Mouse (Mus musculus) brain, adult 2 months (tissue): ENCODE data around the gene Klhl25.
"Not testable (repeated sequence)": the region's sequence is repeated elsewhere in the genome, so short reads cannot be mapped to it uniquely, and the experiment has no call there.

Experiments
- DNase-seq: peaks from one replicate; pipeline ENCODE4 v3.0.0; 2011; ENCODE audit warnings: low read depth, low spot score

Gene Klhl25

GRCm38 (mm10) chr7:75845936-75846335 lies 2.2 kb upstream of the Klhl25 start:
- DNase-seq: no peak

- no peak for DNase-seq
Measured at GRCm38 (mm10) chr7:75846942-75847341, 1.2 kb upstream of the Klhl25 start.

DNA sequence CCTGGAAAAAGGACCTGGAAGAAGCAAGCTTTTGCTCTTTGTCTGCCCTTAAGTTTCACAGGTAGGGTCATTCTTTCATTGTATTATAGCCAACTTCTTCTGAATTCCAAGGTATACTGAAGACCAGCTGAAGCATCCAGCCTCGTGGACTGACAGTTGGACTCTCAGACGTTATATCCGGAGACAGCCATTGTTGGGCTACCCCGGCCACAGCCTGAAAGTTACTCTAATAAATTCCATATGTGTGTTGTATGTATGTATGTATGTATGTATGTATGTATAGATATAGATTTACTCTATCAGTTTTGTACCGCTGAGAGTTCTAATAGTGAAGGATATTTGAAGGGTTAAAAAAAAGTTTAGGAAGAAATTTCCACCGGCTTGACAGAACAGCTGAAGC lies 621 bp upstream of the Klhl25 start:
- no peak for DNase-seq

DNA sequence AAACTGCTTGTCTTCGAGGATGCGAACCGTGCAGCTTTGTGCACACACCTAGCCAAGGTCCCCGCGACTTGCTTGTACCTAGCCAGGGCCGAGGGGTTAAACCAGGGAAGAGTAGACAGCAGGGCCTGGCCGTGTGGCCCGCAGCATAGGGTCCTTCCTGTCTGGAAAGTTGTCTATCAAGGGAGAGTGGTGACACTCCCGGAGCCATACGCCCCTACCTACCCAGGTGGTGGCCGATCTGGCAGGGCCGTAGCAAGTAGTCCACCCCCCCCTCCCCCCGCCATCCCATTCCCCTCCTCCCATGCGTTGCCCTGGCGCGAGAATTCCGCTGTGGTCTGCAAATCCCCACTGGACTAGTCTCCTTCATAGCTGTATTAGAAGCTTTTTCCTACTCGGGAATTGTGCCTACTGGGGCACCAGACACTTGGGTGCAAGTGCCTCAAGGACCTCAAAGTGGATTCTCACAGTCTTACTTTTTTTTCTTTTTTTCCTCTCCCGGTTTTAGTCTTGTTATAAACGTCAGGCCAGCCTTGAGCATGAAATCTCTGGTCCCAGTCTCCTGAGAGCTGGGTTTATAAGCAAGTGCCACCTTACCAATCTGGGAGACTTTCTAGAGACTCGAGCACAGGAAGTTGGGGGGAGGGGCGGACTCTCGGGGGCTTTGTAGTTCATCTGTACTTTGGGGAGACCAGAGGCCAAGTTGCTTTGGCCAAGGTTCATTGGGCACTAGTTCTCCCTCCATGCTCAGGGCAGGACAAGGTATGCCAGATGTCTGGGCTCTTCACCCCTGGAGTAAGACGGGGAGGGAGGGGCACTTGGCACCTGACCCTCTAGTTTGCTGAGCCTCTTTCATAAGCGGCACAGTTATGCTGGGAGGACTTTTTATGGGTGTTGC lies 913 bp downstream of the Klhl25 start:
- DNase-seq: peak; percentile 9

- not testable (repeated sequence) for DNase-seq
Measured at GRCm38 (mm10) chr7:75850396-75850795, 2.3 kb downstream of the Klhl25 start.

DNA sequence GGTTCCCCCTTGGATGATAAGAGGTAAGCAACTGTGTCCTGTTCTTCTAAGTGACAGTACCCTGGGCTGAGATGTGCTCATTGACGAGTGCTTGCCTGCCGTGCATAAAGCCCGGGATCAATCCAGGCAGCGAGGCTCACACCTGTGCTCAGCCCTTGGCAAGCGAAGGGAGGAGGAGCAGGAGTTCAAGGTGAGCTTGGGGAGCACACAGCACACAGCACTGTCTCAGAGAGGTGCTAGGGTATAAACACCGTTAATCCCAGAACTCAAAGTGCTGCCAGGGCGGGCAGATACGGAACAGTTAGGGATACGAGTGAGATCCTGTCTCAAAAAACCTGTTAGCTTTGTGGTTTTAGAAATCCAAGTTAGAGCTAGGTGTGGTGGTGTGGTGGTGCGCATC lies 3.2 kb downstream of the Klhl25 start:
- DNase-seq: no peak

DNA sequence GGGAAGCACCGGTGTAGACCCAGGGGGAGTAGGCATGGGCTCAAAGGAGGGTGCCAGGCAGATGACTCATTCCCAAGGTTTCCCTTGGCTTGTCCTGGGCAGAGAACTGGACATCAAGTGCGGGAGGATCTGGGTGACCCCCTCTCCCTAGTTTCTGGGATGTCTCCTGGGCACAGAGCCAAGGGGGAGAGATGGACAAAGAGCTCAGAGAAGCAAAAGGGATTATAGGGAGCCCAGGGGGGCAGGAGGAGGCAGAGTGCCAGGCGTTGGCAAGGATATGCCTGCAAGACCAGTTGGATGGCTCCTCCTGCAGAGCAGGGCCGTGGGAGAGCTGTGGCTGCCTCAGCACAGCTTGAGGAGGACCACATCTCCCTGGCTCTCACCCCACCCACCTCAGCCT lies 4.3 kb downstream of the Klhl25 start:
- DNase-seq: peak; percentile 60

DNA sequence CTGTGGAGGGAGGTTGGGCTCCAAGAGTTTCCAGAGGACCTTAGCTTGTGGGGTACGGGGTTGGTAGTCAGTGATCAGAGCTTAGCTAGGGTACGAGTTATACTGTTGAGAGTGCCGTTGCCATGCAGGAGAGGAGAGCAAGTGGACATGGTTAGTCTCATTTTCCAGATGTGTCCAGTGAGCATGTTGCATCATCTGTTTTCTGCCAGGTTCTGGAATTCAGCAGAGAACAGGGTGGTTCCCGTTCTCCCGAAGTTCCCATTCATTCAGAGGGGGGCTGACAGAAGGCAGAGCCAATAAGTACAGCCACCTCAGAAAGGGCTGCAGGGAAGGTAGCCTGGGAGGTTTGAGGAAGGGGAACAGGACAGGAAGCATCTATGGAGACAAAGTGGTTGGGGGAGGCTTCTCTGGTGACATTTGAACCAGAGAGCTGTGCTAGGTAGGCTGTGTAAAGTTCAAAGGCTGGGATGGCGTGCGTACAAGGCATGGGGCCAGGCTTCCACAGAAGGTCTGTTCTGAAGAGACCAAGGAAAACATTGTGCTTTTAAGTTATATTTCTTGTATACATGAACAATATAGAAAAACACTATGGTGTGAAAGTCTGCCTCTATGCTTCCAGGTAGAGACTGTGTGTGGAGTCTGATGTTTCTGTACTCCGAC lies 5.2 kb downstream of the Klhl25 start:
- DNase-seq: no peak

DNA sequence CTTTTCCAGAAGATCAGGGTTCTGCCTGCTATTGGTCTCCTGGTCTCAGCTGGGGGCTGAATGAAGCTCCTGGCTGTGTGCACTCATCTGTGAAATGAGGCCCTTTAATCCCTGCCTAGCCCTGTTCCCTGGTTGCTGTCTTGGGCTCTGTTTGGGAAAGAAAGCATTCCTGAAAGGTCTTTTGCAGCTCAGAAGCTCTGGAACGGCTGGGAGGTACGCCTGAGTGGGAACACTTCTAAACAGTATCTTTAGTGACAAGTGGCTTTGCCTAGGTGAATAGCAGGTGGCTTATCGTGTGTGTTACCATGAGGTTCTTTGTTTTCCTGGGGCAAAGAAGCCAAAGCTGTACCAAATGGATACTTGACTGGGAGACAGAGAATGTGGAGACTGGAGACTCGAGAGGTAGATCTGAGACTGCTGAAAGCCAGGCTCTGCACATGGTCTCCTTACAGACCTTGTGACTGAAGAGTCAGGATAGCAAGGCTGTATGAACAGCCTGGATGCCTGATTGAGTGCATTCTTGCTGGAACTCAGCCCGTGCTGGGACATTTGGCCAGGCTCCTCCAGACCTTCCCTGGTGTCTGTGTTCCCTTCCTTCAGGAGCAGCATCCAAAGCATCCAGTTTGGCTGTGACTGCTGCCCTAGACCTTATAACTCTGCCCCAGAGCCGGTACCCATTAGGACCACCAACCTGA lies 6.3 kb downstream of the Klhl25 start:
- peak; percentile 87 for DNase-seq

DNA sequence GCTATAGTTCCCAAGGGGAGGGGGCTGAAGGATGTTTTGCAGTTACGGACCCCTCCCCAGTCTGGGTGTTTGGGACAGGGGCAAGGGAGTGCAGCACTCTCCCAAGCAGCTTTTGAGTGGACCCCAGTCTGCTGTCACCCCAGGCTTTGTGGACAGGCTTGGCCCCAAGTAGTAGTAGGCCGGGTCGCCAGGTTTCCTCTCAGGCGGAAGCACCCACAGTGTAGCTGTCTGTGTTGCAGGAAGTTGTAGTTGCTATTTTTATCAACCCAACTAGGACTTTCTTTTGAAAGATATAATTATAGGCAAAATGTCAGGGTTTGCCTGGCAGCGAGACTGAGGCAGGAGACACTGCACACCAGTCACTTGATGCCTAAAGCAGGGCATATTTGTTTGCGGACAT lies 6.9 kb downstream of the Klhl25 start:
- DNase-seq: peak; percentile 60

GRCm38 (mm10) chr7:75856259-75856658 lies 8.1 kb downstream of the Klhl25 start:
- DNase-seq: no peak

DNA sequence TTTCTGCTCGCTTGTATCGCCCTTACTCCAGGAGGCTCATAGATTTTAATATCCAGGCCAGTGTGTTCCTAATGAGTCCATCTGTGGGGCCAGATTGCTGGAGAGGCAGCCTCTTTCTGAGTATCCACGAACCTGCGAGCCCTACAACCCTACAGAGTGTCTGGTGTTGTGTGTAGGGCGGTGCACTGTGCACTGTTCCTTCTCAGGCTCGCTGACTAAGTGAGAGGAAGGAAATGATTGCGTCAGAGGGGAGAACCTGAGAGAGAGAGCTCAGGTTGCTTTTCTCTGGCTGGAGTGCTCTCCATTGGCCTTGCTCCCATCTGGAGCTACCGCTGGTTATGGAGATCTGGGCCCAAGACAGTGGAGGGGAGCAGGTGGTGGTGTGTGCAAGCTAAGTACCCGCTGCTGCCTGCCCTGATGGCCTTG lies 11.7 kb downstream of the Klhl25 start:
- peak; percentile 83 for DNase-seq

- peak; percentile 31 for DNase-seq
Measured at GRCm38 (mm10) chr7:75861638-75862426, 13.7 kb downstream of the Klhl25 start.

- not testable (repeated sequence) for DNase-seq
Measured at GRCm38 (mm10) chr7:75862427-75862781, 14.3 kb downstream of the Klhl25 start.

GRCm38 (mm10) chr7:75863248-75863911 lies 15.3 kb downstream of the Klhl25 start:
- peak; percentile 32 for DNase-seq

GRCm38 (mm10) chr7:75865026-75865425 lies 16.9 kb downstream of the Klhl25 start:
- DNase-seq: no peak

DNA sequence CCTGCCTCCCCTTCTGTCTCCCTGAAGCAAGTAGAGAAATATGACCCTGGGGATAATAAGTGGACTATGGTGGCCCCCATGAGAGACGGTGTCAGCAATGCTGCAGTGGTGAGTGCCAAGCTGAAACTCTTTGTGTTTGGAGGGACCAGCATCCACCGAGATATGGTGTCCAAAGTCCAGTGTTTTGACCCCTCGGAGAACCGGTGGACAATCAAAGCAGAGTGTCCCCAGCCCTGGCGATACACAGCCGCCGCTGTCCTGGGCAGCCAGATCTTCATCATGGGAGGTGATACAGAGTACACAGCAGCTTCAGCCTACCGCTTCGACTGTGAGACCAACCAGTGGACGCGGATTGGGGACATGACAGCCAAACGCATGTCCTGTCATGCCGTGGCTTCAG lies 18.4 kb downstream of the Klhl25 start:
- DNase-seq: no peak

GRCm38 (mm10) chr7:75868687-75869086 lies 20.6 kb downstream of the Klhl25 start:
- no peak for DNase-seq

GRCm38 (mm10) chr7:75870551-75870950 lies 22.4 kb downstream of the Klhl25 start:
- DNase-seq: no peak

DNA sequence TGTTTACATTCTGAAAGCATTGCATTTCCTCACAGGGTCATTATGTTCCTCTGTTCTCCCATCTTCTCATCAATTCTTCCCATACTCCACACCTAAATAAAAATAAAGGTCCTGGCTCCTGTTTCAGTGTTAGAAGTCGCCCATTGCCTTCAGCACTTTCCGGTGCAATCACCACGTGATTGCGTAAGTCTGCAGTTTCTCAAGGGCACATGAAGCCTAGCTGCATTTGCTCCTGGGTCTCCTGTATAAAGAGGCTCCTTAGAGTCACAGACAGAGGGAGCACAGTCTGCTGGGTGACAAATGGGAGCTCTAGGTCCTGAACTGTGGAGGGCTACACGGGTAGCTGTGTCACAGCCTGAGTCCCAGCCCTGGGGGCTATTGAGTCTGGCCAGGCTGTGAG lies 24.1 kb downstream of the Klhl25 start:
- DNase-seq: peak; percentile 10

DNA sequence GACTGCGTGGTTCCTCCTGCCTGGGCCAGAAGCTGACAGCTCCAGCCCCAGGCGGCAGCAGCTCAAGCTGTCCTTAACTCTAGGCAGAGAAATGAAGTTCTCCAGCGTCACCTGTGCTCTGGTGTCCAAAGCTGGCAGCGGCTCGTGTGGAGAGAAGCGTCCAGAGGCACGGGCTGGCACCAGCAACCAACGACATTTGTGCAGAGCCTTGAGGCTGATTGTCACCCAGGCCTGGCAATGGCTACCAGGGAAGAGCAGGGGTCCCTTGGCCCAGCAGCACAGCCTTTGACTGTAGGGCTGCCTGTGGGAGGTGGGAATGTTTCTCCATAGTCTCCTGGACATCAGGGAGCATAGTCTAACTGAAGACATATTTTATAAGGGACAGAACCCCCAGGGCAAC lies 24.6 kb downstream of the Klhl25 start:
- no peak for DNase-seq
